Mouse (Mus musculus): Measurements from ENCODE around the gene Krtap21-1. TPM values are rescaled to one million over a fixed set of nuclear protein-coding genes. Genes with fewer than 3 reads are reported as not detected.

Gene Krtap21-1
- under 1 TPM in 1 of 2 experiments, not detected in 1; 0.37 TPM for polyA plus RNA-seq (2017; shearing (Covaris generic))

DNA sequence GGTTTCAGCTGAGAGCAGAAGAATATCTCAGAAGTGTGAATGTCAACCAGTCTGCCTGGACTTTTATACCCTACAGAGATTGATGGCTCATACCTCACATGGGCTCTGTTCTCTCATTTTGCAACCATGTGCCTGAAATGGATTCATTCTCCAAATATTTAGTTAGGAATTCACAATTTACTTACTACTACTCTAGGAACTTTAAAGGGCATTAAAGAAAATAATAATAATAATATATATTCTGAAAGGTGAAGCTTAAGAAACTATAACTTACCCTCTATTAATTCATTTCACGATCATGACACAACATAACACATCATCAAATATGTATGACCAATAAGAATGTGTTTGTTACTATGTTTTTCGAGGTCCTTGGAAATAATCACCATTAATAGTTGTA, at the start of gene Krtap21-1:
Gene Krtap21-1 (minus strand): TSS at position 101 of the 400 bp plus-strand sequence.

DNA sequence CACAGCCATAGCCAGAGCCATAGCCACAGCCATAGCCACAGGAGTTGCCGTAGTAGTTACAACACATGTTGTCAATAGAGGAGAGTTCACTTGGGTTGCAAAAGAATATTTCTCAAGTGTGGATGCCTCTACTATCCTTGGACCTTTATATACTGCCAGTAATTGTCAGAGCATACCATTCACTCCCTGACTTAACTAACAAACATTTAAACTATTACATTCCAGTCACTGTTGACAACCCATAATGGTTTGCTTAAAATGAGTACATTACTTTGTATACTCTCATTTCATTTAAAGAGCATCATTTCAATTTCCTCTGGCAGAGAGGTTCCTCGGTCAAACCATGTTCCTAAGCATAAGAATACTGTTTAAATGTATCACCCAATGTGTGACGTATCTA, 16.3 kb upstream of the Krtap21-1 start, which contains the start of gene Krtap6-2:
Gene Krtap6-2 (minus strand): TSS at position 101 of the 400 bp plus-strand sequence.

Other genes starting within 250 kb of the Krtap21-1 start
- not detected for gene Gm9789, start 245.9 kb downstream of the Krtap21-1 start, polyA plus RNA-seq (2017; shearing (Covaris generic))
- not detected for gene Gm7735, start 234.4 kb downstream of the Krtap21-1 start, polyA plus RNA-seq (2017; shearing (Covaris generic))
- not detected for gene 1110057P08Rik, start 229.1 kb downstream of the Krtap21-1 start, polyA plus RNA-seq (2017; shearing (Covaris generic))
- gene Krtap20-2, start 198.0 kb downstream of the Krtap21-1 start, polyA plus RNA-seq (2017; shearing (Covaris generic)), result not detected
- not detected for gene Krtap6-2, start 16.2 kb upstream of the Krtap21-1 start, polyA plus RNA-seq (2017; shearing (Covaris generic))
- gene Krtap8-1, start 84.1 kb upstream of the Krtap21-1 start, polyA plus RNA-seq (2017; shearing (Covaris generic)), result not detected
- under 1 TPM in 1 of 2 experiments, not detected in 1; 0.29 TPM for gene Krtap7-1, start 104.5 kb upstream of the Krtap21-1 start, polyA plus RNA-seq (2017; shearing (Covaris generic))
- gene Krtap11-1, start 167.3 kb upstream of the Krtap21-1 start, polyA plus RNA-seq (2017; shearing (Covaris generic)), result not detected

All from activated CD4-positive, CD25-positive, alpha-beta regulatory T cell (primary cell).